Mouse (Mus musculus) hindbrain, embryonic 16.5 days (tissue): ENCODE measurements around the gene Itgb6. TPM values are rescaled to one million over a fixed set of nuclear protein-coding genes. Genes with fewer than 3 reads are reported as not detected.

Experiments used
- ATAC-seq: fragments of 200-750 bp; cut with Nextera tagmentation; 2 replicates; pipeline ENCODE4 v1.8.0; 2017; ENCODE audit warnings: moderate TSS enrichment, moderate library complexity
- H3K27ac ChIP-seq: fragments of 300-500 bp; sonication (generic); 2 replicates; pipeline ENCODE4 v1.5.1; 2014; ENCODE audit warnings: low read depth, mild to moderate bottlenecking, control low read depth, low read length, moderate library complexity
- H3K27me3 ChIP-seq: fragments of 300-500 bp; sonication (generic); replicated peaks from 2 replicates; pipeline ENCODE4 v1.6.1; 2014; ENCODE audit warnings: low read length; ENCODE audit not compliant: control insufficient read depth, insufficient read depth
- H3K36me3 ChIP-seq: fragments of 300-500 bp; sonication (generic); 2 replicates; pipeline ENCODE4 v1.6.1; 2014; ENCODE audit warnings: mild to moderate bottlenecking, low read length, moderate library complexity, mixed read lengths; ENCODE audit not compliant: control insufficient read depth, insufficient read depth
- H3K4me1 ChIP-seq: fragments of 300-500 bp; sonication (generic); 2 replicates; pipeline ENCODE4 v1.6.1; 2014; ENCODE audit warnings: low read depth, low read length; ENCODE audit not compliant: control insufficient read depth, insufficient read depth
- H3K4me2 ChIP-seq: fragments of 300-500 bp; sonication (generic); 2 replicates; pipeline ENCODE4 v1.6.1; 2014; ENCODE audit warnings: mild to moderate bottlenecking, low read length, control low read depth, moderate library complexity
- H3K4me3 ChIP-seq: fragments of 300-500 bp; sonication (generic); 2 replicates; pipeline ENCODE4 v1.5.1; 2014; ENCODE audit warnings: mild to moderate bottlenecking, low read length, control low read depth, moderate library complexity
- H3K9ac ChIP-seq: fragments of 300-500 bp; sonication (generic); 2 replicates; pipeline ENCODE4 v1.6.1; 2014; ENCODE audit warnings: low read depth, mild to moderate bottlenecking, control low read depth, low read length, moderate library complexity
- H3K9me3 ChIP-seq: fragments of 300-500 bp; sonication (generic); 2 replicates; pipeline ENCODE4 v1.6.1; 2014; ENCODE audit warnings: mild to moderate bottlenecking, low read length, moderate library complexity; ENCODE audit not compliant: control insufficient read depth
- WGBS: fragments of 180-500 bp; shearing (Covaris S2); extraction: QIAGEN DNeasy Blood & Tissue Kit; methylation state at CpG from one replicate; pipeline ENCODE4 v1.1.7; 2014; 5-methylcytosine and 5-hydroxymethylcytosine counted together
- polyA plus RNA-seq: library from polyadenylated mRNA; unstranded; fragments of >200 nt; fragmentation: Nextera tagmentation; extraction: Ambion mirVana; gene quantifications from 2 replicates; pipeline ENCODE4 v1.2.1, GENCODE M21; 2015

Itgb6 gene
- polyA plus RNA-seq, 1 experiment from 2014 or later = 0.14 TPM

DNA sequence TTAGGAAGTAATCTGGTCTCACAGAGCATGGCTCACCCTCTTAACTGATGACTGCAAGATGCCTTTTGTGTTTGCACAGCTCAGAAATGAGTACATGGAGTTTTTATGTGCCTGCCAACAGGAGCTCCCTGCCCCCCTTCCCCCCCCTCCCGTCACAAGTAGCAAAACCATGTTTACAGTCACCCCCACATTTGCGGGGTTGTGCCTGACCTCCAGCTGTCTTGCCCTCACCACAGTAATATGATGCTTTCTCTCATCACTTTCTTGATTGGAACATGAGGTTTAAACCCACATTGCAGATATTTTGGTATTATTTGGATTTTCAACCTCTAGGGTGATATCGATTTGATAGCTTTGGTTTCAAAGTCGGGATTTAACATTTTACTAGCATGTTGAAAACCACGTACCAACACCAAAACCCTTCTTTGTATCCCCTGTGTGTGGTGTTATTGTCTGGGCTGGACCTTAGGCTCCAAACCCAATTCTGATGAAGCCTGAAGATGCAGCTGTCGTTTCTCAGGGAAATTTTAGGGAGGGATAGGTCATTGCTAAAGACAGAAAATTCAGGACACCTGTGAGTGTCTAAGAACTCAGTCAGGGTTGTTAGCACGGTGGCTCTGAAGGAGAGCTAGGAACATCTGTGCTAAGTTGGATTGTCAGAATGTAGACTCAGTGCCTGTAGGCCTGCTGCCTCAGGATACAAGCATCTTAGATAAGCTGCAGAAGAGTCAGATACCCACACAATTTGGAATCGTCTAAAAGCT is 112.8 kb downstream of the Itgb6 start:
- Histone ChIP-seq H3K4me3 (no peak overlapping the region), H3K27ac (no peak overlapping the region), H3K27me3 (no peaks in the 10 kb centered on the region), H3K4me1 (no peaks in the 10 kb centered on the region), H3K4me2 (no peak overlapping the region), H3K9ac (no peak overlapping the region), H3K9me3 (no peaks in the 10 kb centered on the region), H3K36me3 (no peaks in the 10 kb centered on the region)
- ATAC-seq = no peak
- 78% methylated on average over 8 of the region's 8 CpGs for WGBS

DNA sequence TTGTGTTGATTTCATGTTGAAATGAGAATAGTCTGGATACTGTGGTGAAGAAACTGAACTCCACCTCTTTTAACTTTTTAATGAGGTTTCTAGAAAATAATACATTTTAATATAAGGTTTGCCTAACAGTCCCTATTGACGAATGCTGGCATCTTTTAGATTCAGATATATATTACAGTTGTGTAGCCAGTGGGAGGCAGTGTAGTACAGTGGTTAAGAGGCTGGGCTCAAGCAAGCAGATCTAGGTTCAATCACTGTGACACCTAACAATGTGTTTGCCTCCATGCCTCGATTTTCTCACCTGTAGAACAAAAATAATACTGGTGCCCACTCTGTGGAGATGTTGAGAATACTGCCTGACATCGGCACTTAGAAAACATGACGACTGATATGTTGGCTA is 114.5 kb downstream of the Itgb6 start:
- 80% methylated on average over 4 of the region's 4 CpGs for WGBS
- no peaks in the 10 kb centered on the region for H3K36me3 ChIP-seq
- no peak for ATAC-seq
- no peak overlapping the region for H3K4me3 ChIP-seq
- no peak overlapping the region for H3K27ac ChIP-seq
- H3K4me1 ChIP-seq = no peaks in the 10 kb centered on the region
- H3K9ac ChIP-seq = no peak overlapping the region
- H3K9me3 ChIP-seq = no peaks in the 10 kb centered on the region
- H3K27me3 ChIP-seq = no peaks in the 10 kb centered on the region
- H3K4me2 ChIP-seq = no peak overlapping the region

DNA sequence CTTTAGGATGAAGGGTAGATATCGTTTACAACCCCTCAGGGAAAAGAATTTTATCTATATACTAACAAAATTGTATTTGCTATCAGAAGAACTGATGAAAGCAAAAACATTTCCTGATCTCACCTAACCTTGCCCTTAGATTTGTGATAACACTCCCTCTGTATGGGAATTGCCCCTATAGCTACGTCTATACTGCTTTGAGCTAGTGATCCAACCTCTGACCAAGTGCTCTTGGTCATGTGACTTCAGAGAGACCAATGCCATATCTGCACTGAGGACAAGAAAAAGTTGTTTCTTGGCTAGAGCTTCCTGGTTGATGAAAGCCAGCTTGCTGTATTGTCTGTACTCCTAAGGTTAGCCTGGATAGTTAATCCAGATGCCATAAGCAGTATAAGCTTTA is 121.1 kb downstream of the Itgb6 start:
- no peak for ATAC-seq
- Histone ChIP-seq H3K27ac (no peak overlapping the region), H3K4me3 (no peak overlapping the region), H3K36me3 (no peaks in the 10 kb centered on the region), H3K4me1 (no peaks in the 10 kb centered on the region), H3K9ac (no peak overlapping the region), H3K27me3 (no peaks in the 10 kb centered on the region), H3K4me2 (no peak overlapping the region), H3K9me3 (no peaks in the 10 kb centered on the region)
- 96% methylated on average over 2 of the region's 2 CpGs for WGBS

DNA sequence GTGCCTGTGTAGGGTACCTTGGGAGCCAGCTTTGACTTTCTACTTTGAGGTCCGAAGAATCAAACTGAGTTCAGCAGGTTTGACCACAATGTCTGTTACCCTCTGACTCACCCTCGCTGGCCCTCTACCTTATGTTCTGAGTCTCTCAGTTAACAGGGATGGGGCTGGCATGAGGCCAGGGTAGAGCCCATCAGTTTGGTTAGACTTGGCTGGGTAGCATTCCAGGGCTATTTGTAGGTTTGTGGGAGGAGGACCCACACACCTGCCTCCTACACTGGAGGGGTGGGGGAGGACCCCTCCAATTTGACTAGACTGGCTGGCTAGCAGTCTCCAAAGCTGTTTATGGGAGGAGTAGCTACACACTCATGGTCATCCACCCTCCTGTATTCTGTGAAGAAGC is 121.6 kb downstream of the Itgb6 start:
- Histone ChIP-seq H3K27ac (no peak overlapping the region), H3K27me3 (no peaks in the 10 kb centered on the region), H3K9ac (no peak overlapping the region), H3K9me3 (no peaks in the 10 kb centered on the region), H3K4me3 (no peak overlapping the region), H3K36me3 (no peaks in the 10 kb centered on the region), H3K4me1 (no peaks in the 10 kb centered on the region), H3K4me2 (no peak overlapping the region)
- ATAC-seq = no peak
- WGBS = 89% methylated on average over 2 of the region's 2 CpGs

DNA sequence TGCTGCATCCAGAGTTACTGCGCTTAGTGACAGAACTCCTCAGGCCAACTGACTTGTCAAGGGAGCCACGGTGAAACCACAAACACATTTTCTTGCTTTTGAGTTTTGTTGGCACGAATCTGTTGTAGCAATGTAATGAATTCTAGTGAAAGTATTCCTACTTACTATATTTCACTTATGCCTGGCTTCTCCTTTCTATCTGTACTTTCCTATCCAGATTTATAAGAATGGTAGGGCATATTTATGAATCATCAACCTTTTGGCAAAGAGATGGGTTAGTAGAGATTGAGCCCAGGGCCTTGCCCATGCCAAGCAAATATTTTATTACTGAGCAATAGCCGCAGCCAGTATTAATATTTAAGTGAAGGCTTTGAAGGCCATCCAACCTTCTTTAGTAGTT is 139.0 kb downstream of the Itgb6 start:
- Histone ChIP-seq H3K4me3 (no peak overlapping the region), H3K4me1 (no peaks in the 10 kb centered on the region), H3K9me3 (no peaks in the 10 kb centered on the region), H3K27ac (no peak overlapping the region), H3K4me2 (no peak overlapping the region), H3K27me3 (no peaks in the 10 kb centered on the region), H3K9ac (no peak overlapping the region), H3K36me3 (no peaks in the 10 kb centered on the region)
- WGBS = 91% methylated on average over 4 of the region's 4 CpGs
- ATAC-seq = no peak

DNA sequence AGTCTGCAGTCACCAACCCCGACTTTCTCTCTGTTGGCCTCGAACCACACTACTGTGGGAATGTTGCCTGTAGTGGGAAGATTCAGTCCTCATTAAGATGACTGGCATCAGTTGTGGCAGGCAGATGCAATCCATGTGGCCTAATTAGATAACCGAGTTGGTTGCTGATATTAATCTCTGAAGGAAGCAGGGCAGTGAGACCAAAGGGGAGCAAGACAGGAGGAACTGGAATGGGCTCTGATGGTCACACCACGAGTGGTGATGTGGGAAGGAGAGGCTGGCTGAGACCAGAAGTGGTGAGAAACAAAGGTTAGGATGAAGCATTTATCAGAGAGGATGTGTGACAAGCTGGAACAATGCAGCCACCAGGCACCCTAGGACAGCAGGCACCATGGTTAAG is 167.9 kb downstream of the Itgb6 start:
- H3K27me3 ChIP-seq = no peaks in the 10 kb centered on the region
- H3K4me1 ChIP-seq = peaks cover 10% of the 10 kb centered on the region
- WGBS = 56% methylated on average over 4 of the region's 4 CpGs

DNA sequence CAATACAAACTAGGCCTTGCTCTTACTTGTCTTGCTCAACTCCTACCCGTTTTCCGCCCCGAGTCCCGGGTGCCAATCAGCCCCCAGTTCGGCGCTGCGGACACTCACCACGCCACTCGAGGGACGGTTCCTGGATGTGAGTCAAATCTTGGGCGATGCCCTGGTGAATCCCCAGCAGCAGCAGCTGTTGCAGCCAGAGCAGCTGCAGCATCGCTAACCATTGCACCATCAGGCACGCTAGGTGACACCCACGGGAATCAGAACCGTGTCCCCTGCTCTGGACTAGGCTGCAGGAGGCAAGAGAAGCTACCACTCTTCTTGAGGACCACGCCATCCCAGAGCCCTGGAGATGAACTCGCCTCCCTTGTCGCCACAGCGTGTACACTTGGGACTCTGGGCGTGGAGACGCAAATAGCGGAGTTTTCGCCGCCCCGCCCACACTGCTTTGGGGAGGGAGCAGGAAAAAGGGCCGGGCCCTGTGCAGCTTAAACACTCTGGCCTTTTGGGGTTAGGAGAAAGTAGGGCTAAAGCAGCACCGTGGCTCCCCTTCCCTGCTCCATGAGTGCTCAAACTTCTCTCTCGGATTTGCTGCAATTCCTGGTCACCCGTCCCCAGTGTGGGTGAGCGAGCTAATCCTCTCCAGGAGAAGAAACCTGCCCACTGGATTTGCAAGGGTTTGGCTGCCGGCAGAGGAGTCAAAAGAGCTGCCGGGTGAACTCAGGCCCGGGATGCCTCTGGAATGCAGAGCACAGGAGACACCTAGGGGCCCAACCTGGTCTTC is 169.4 kb downstream of the Itgb6 start, which contains the start of gene Pla2r1:
Gene Pla2r1, minus strand, starts transcription at position 407 of the 781 bp plus-strand sequence.
- ATAC-seq = peak; percentile 58; the same call in 1 of the 2 replicates
- Histone ChIP-seq H3K9ac (peak within 1 kb of the TSS; percentile 52), H3K4me2 (peak within 1 kb of the TSS; percentile 71), H3K36me3 (no peaks in the 10 kb centered on the region), H3K4me1 (peaks cover 10% of the 10 kb centered on the region), H3K9me3 (no peaks in the 10 kb centered on the region), H3K27me3 (no peaks in the 10 kb centered on the region), H3K27ac (no peak within 1 kb of the TSS), H3K4me3 (peak within 1 kb of the TSS; percentile 38)
- WGBS = 2% methylated on average over 32 of the region's 33 CpGs

More for the DNA sequence above, 167.9 kb downstream of the Itgb6 start:
- ATAC-seq = no peak
- no peak overlapping the region for H3K4me3 ChIP-seq
- no peak overlapping the region for H3K4me2 ChIP-seq
- H3K36me3 ChIP-seq = no peaks in the 10 kb centered on the region
- no peaks in the 10 kb centered on the region for H3K9me3 ChIP-seq
- no peak overlapping the region for H3K9ac ChIP-seq
- H3K27ac ChIP-seq = no peak overlapping the region

DNA sequence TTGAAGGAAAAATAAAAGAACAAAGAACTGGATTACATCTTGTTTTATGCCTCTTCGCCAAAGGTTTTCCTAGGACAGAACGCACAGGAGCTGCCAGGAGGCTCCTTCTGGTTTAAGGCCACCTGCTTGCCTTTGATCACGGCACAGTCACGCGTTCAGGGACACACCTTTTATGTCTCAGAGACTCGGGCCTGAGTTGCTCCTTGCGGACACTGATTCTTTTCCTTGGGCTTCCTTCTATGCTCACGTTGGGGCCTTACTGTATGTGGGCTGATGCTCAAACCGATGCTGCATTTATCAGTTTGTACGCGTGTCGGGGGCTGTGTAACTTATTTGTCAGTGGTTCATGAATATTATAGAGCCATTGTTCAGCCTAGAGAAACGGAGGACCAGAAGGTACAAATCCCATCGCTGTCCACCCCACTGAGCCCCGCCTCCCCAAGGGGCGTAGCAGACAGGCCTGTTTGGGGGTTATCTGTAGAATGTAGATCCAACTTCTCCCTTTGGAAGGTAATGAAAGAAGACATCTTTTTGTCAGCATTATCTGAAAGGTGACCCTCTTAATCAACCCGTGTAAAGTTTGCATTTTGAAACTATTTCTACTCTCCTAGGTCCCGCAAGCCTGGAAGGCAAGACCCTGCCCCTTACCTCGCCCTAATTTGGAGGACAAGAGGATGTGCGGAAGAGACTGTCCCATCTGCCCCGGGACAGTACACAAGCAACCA is 170.1 kb downstream of the Itgb6 start:
- Histone ChIP-seq H3K4me2 (peak overlapping the region; percentile 71), H3K27ac (no peak overlapping the region), H3K9me3 (no peaks in the 10 kb centered on the region), H3K36me3 (no peaks in the 10 kb centered on the region), H3K9ac (peak overlapping the region; percentile 52; the same call in 1 of the 2 replicates), H3K4me3 (peak overlapping the region; percentile 38), H3K27me3 (no peaks in the 10 kb centered on the region), H3K4me1 (peaks cover 10% of the 10 kb centered on the region)
- ATAC-seq = peak; percentile 9; the same call in 1 of the 2 replicates
- WGBS = 31% methylated on average over 21 of the region's 21 CpGs

DNA sequence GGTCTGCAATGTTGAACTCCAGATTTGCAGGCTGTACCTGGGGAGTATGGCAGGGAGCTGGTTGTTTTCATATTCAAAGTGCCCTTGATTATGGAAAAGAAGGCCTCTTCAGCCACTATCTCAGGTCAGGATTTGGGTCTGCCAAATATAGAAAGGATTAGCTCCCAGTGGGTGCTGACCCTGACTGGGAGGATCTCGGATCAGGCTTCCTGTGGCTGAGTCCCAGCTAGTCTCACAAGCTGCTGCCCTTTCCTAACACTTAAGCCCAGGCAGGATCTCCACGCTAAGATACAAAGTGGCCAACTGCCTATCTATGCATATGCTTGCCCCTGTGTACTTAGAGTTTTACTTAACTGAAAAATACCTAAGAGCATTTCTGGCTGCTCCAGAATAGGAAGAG is 170.8 kb downstream of the Itgb6 start:
- no peak overlapping the region for H3K27ac ChIP-seq
- H3K36me3 ChIP-seq = no peaks in the 10 kb centered on the region
- no peaks in the 10 kb centered on the region for H3K9me3 ChIP-seq
- no peak overlapping the region for H3K9ac ChIP-seq
- WGBS = 44% methylated on average over 2 of the region's 2 CpGs
- H3K4me3 ChIP-seq = no peak overlapping the region
- H3K4me1 ChIP-seq = peaks cover 10% of the 10 kb centered on the region
- no peaks in the 10 kb centered on the region for H3K27me3 ChIP-seq
- ATAC-seq = no peak
- H3K4me2 ChIP-seq = no peak overlapping the region
